Mouse (Mus musculus) adrenal gland, adult 2 months (tissue): ENCODE measurements around the gene Vps8. TPM values are rescaled to one million over a fixed set of nuclear protein-coding genes. Genes with fewer than 3 reads are reported as not detected.

ENCODE experiments used
- DNase-seq: peaks from one replicate; pipeline ENCODE4 v3.0.0; 2021
- polyA plus RNA-seq: library from polyadenylated mRNA; depleted of rRNA; stranded (reverse); fragments of >200 nt; gene quantifications from 2 replicates; pipeline ENCODE4 v1.2.3, GENCODE M21; 2012
- total RNA-seq, 2 experiments: library from RNA; stranded (reverse); gene quantifications; 2 replicates each; pipeline ENCODE4 v1.2.3; 2021

Vps8 gene
- total and polyA plus RNA-seq, 3 experiments = 23.1 to 27.1 (median 23.6) TPM

DNA sequence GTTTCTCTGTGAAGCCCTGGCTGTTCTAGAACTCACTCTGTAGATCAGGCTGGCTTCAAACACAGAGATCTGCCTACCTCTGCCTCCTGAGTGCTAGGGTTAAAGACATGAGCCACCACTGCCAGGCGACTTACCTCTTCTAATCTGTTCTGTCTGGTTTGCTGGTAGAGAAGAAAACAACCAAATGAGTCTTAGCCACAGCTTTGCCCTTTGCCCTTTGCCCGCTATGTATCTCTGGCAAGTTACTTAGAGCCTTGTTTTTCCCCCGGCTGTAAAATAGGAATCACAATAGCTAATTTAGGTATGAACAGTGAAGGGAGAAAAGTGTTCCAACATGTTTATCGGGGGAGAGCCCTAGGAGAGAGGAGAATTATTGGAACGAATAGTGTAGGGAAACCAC, 18.3 kb upstream of the Vps8 start:
- DNase-seq = no peak

DNA sequence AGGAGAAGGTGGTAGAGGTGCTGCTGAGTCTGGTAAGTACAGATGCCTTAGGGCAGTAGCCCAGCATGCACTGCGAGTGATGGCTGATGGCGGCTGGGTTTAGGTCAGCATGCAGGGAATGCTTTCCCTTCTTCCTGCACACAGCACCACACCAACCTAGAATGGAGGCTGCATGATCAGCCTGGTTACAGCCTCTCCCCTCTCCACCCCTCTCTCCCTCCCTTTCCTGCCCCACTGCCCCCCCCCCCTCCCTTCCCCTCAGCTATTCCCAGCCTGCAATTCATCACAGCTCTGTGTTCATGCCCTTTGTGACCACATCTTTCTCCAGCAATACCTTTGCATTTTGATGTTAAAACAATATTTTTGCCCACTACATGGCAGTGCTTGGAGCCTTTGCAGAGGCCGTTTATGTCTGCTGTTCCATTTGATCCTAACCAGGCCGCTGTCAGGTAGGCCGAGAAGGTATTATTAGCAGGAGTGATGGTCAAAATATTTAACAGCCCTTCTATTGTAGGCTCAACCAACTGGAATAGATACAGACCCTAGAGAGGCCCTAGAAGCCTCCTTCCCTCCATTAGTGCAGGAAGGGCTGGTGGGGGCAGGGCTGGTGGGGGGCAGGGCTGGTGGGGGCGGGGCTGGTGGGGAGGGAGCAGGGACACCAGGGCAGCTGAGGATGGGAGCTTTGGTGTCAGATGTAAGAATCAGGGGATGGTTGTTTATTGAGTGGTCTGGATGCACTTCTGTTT, 17.5 kb upstream of the Vps8 start:
- no peak for DNase-seq

DNA sequence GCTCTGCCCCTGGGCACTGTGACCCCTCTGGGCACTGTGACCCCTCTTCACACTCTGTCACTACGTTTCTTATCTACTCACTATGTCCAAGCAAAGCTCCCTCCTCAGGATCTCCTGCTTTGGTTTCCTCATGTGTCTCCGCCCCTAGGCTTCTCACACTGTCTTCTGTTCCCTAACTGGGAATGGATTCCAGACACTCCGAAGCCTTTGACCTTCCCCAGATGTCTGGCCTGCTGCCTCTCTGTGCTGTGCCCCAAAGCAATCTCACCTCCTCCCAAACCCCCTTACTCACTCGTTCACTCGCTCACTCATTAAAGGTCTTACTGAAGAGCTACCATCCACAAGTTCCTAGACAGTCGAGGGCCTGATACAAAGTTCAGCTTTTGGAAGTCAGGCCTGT, 16.8 kb upstream of the Vps8 start:
- no peak for DNase-seq

DNA sequence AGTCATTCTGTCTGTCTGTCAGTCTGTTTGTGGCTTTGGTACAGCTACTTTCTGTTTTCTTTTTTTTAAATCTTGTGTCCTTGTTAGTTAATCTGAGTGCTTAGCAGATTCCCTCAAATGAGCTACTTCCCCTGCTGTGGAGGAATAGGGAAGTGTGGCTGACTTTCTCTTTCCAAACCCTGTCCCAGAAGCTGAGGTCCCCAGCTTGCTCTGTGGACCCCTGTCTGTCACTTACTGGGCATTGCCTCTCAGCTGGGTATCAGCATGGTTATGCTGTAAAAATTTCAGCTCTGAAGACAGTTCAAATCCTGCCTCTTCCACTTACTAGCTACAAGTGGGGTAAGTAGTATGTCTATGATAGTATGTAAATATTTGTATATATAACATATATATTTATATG, 11.1 kb upstream of the Vps8 start:
- no peak for DNase-seq

DNA sequence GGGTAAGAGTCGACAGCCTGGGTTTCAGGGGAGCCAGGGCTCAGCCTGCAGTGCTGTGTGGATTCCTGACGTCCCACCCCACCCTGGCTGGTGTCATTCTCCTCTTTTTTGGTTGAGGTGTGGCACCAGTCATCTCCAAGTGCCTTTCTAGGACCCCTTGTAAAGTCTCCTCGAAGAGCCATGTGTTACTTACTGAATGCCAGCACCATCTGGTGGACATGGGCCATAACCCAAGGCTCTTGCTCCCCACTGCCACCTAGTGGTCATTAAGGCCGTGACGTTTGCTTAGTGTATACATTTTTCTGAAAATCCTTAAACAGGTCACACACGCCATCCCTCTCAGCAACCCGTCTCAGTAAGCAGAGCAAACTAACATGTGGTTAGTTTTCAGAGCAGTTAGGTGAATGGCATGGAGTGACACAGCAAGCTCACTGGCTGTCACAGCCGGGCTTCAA, 10.3 kb upstream of the Vps8 start:
- DNase-seq = peak; percentile 67

DNA sequence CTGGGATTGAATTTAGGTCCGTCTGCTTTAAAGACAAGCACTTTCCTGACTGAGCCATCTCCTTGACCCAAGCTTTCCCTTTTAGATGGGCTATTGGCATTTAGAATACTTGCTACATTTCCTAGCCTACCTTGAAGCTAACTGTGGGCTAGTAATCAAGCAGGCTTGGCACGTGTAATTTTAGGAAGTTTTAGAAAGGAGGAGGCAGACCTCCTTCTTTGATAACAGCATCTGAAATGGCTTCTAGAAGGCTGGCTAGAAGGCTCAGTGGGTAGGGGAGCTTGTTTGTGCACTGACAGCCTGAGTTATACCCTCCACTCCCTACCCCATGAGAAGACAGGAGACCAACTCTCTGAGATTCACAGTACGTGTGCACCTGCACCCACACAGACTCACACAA, 9.1 kb upstream of the Vps8 start:
- no peak for DNase-seq

DNA sequence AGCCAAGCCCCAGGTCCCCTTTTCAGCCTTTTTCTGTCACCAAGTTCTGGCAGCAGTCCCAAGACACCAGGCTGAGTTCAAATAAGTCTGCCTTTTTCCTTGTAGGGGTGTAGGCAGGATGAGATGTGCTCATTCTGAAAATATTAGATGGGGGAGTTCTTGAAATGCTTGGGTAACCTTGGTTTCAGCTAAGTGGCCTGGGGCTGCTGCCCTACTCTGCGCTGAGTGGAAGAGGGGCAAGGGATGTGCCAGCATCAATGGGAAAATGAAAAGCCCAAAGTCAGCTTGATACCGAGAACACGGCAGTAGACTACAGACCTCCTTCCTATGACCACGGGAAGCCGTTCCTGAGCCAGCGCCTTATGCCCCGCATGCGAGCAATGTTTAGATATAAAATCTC, 7.8 kb upstream of the Vps8 start:
- no peak for DNase-seq

DNA sequence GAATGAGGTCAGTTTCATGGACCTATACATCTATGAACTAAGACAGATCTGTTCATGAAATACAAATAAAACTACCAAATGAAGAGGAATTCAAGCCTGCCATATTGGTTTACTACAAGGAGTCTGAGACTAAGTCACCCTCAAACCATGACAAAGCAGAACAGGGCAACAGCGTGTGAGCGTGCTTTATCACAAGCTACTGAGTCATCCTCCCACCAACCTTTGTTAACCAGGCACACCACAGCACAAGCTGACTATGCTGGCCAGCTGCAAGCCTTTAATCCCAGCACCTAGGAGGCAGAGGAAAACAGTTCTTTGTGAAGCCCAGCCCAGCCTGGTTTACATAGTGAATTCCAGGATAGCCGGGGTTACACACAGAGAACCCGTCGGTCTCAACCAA, 4.9 kb upstream of the Vps8 start:
- DNase-seq = no peak

DNA sequence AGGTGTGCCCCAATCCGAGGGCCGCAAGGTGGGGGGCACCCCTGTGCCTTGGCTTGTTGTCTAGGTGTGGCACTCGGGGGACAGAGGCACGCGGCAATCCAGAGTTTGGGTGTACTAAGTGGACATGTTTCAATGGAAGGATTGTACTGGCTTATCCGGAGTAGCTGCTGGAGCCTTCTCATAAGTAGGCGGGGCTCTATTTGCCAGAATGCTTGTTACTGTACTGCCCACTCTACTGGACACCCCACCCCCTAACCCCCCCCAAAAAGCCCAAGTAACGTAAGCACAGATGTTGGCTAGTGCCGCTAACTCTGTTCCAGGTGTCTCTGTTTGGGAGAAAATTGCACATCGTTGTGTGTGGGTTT, 610 bp downstream of the Vps8 start:
- DNase-seq = no peak

DNA sequence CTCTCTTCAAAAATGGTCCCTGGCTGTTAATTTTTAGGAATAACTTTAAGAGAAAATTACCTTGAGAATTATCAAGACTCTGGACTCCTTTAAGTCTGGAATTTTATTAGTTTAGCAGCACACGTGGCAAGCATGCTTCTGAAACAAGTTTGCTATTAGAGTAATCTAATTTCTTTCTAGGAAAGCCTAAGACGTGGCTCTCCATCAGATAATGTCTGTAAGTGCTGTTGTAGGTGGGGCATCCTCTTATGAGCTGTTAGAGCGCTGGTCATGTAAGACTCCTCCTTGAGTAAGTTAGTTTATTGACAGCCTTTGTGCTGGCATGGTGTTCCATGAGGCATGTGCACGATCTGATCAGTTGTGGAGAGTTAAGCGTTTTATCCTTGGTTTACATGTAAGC, 5.2 kb downstream of the Vps8 start:
- DNase-seq = no peak

DNA sequence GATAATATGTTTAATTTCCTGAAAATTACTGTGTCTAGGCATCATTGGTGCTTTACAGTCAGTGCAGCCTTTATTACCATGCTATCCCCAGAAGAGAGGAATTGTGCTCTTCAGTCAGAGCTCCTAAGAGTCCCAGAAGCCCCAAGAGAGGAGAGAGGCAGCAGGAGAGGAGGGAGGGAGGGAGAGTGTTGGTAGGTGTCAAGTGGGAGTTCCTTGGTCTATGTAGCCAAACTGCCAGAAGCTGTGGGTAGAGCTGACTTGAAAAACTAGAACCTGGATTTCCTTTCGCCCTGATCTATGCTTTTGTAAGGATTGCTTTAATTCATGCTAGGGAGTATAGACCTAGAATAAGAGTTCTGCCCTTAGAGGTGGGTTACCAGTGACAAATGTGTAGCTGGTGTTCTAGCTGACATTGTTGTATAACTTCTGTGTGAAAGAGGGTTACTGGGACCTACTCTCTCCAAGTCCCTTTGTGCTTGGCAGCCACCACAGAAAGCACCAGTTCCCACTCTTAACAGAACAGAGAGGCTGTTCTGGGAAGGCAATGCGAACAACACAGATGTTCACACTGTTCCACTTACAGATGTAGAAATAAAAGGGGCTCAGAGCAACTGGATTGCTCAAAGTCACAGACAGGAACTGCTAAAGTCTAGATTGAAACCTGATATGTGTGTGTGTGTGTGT, 7.6 kb downstream of the Vps8 start:
- DNase-seq = no peak

DNA sequence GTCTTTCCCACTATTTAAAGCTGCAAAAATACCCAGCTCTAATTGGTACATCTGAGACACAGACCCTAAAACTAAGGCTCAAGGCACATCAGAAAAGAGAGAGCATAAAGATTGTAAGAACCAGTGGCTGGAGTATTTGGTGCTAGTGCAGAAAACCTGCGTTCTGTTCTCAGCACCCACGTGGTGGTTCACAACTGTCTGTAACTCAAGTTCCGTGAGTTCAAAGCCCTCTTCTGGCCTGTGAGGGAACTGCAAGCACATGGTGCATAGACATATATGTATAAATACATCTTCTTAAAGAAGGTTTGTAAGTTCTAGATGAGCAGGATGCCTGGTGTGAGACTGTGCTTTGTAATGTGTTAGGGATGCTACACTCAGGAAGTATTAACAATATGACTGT, 8.7 kb downstream of the Vps8 start:
- DNase-seq = no peak

DNA sequence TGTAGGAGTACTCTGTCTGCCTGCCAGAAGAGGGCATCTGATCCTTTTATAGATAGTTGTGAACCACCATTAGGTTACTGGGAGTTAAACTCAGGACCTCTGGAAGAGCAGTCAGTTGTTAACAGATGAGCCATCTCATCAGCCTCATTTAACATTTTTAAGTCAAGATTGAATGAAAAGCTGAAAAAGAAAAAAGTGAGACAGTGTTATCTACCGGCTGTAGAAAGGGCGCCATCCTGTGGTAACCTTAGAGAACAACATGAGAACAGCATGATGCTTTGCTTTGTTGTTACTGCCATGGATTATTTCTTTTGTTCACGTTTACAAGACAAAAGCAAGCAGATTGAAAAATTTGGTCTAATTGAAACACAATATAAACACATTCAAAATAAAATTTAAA, 10.6 kb downstream of the Vps8 start:
- DNase-seq = no peak

DNA sequence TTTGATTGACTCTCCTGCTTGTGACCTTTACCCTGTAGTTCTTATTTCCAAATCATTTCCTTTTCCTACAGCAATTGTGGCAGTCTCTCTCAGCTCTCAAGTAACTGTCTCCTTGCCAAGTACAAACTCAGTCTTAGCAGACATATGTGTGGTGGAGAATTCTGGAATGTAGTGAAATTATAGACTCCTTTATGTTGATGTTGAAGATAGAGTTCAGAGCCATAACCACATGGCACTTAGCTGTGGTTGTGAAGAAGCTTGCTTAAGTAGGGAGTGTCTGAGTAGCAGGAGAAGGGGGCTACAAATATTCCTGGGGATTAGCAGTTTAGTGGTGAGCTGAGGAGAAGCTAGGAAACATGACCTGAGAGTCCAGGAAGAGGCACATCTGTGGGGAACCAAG, 18.1 kb downstream of the Vps8 start:
- no peak for DNase-seq

DNA sequence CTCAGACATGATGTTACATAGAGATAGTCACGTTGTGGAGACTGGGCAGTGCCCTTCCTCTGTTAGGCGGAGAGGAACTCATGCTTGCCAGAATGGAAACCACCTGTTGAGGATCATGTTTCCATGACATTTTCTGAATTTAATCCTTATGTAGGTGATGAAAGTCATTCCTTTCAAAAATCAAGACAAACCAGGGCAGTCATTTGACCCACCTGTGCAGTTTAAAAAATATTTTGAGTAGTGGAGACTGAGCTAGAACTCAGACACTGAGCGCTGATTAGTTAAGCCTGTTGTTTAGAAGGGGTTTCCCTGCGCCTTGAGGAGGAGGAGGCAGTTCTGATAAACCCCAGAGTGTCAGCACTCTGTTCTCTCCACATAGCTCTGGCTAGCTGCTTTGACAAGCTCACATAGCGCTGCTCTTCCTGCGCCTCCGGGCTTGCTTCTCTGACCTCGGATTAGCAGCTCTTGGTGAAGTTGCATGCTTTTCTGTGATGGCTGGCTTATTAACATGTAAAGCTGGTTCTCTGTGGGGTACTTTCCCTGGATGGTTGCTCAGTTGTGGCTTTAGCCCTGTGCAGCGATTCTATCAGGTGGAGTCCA, 22.2 kb downstream of the Vps8 start:
- DNase-seq = no peak

DNA sequence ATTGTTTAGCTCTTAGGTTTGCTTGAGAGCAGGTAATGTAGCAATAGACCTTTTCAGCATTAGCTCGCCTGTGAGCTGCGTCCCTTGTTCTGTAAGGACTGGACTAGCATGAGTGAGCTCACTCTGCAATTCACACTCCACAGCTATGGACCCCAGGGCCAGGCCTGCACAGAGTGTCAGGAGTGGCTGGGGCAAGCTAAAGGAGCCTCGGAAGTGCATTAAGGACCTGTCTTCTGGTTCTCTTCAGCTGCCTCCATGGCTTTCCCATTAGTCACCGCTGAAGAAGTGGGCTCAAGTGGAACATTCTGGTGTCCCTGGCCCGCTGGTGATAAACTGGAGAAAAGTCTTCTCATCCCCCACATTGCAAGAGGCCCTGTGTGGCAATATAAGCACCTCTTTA, 24.5 kb downstream of the Vps8 start:
- no peak for DNase-seq

DNA sequence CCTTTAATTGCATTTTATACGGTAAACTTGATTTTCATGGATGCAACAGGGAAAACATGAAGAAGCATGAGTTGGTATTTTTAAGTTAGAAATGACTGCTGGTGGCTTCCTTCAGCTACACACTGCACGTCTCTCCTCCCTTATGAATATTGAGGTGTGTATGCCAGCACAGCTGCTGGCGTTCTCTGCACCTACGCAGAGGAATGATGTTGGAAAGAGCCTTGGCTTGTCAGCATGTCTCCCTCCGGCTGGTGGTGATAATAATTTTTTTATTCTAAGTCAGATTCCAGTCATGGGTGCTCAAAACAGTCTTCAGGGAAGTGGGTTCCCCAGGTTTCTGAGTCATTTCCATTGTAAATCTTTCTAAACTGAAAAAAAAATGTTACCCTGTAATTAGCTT, 25.5 kb downstream of the Vps8 start:
- no peak for DNase-seq

DNA sequence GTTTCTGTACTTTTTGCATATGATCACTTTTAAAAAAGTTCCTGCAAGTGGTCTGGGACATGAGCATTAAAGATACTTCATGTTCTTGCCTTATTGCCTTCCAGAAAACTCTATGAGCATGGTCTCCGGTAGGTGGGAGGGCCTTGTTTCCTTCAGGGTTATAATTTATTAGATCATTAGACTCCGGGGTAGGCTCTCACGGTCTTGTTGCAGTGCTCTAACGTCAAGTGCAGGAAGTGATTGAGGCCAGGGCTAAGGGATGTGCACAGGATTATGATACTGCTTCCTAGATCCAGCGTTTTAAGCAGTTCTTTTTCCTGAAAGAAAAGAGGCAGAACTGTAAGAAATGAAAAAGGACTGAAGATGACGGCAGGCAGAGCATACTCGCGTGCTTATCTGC, 27.0 kb downstream of the Vps8 start:
- no peak for DNase-seq

DNA sequence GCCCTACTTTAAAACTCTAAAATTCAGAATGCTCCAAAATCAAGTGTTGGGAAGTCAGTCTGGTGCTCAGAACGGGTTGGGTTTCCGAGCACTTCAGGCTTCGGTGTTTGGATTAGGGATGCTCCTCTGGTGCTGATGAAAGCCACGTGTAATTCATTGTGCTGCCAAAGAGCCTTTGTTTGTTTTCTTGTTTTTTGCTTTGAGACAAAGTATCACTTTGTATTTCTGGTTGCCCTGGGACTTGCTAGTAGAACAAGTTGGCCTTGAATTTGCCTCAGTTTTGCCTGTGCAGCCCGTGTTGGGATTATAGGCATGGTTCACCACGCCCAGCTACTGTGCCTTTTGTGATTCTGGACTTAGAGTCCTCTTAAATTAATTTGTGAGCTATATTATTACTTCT, 29.7 kb downstream of the Vps8 start:
- DNase-seq = no peak

DNA sequence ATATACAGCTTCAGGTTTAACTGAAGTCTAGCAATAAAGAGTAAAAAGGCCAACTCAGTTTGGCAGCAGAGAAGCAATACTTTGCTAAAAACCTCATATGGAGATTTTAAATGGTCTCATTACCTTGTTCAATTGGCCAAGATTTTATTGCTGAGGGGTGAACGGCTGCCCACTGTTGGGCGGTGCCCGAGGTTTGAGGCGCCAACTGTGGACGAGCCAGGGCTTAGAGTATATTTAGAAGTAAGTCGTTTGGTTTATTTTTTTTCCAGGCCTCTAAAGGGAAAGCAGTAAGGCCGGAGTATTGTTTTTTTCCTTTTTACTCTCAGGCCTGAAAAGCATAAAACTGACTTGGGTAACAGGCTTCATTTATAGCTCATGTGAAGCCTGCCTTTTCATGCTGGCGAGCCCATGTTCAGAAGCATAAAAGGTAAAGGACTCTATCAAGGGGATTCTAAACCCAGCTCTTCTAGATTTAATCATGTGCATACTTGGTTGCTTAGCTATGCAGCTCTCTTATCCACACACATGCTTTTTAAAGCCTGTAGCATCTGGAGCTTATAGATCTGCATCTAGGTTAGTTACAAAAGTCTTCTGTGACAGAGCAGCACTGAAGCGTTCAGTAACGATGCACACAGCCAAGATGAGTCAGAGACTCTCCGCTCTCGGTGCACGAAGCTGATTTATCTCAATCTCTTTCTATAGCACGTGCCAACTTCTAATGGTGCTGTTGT, 34.9 kb downstream of the Vps8 start:
- peak; percentile 25 for DNase-seq

DNA sequence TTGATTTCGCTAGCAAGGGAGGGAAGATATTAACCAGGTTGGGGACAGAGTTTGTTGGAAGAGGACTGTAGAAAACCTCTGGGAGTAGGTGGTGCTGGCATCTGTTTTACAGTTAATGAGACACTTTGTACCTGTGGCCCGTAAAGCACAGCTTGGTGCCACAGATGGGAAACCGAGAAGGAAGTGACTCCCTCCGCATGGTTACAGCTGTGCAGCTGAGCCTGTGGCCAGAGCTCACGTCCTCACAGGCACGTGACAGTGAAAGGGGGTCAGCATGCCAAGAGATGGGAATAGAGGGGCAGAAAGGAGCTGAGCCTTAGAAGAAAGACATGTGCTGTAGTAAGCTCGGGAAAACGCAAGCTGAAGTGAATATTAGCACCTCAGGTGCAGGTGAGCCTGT, 43.0 kb downstream of the Vps8 start:
- no peak for DNase-seq

DNA sequence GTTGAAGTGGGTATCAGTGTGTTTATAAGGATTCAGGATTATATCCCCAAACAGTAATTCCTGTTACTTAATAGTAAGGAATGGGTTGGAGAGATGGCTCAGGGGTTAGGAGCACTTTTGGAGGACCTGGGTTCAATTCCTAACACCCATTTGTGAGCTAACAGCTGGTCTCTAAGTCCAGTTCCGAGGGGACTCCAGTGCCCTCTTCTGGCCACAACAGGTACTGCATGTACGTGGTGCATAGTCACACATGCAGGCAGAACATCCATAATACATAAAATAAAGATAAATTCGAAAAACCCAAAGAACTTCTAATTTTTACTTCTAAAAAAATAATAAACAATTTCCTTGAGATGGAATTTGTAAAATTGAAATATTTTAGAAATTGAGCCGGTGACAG, 47.5 kb downstream of the Vps8 start:
- DNase-seq = no peak

DNA sequence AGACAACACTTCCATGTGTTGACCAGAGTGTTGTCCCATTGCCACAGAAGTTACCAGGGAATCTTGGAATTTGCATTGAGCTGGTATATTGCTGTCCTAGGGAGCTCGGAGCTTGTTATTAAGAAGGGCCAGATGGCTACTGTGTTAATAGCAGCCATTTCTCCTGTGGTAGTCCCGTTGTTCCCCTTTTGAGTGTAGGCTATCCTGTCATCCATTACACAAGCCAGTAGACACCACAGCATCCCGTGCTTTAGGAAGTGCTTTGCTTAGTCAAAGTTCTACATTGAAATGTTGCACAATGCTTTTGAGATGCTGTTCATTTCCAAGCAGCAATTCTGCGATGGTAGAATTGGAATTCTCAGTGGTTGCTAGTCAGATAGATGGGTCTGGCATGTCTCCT, 54.2 kb downstream of the Vps8 start:
- no peak for DNase-seq
